Comparison of ENCODE assay signal across 10 mouse cellular contexts in genomic region chr19:53809185-53809861, GRCm38 (mm10).
A peak's percentile ranks its signal among the peaks of the same experiment; 100 is the strongest.
DNase-seq lines count a peak whose midpoint lies in the region; ATAC-seq lines count a peak whose summit lies in the region.
"Had no signal": no experiment of that assay in that cellular context is flagged by ENCODE, and none has a peak within 500 bp of the region (broad histone marks: within the 10 kb centered on the region; RNA-seq: fewer than 3 reads in every experiment).

No protein-coding gene starts in this region.

- peak; percentile 68 for ATAC-seq in frontal cortex, adult (ENCODE audit: low TSS enrichment)
- ATAC-seq in limb, embryonic 13.5 days (ENCODE audit: low FRiP score, low read depth): no peak
- no peak for ATAC-seq in forebrain, embryonic 12.5 days (ENCODE audit: low FRiP score)
- ATAC-seq: hindbrain, postnatal 0 days had no signal

- H3K27ac ChIP-seq in limb, embryonic 13.5 days: peak overlapping the region; percentile 28; the same call in 1 of the 2 replicates
- H3K27ac ChIP-seq in forebrain, embryonic 12.5 days: no peak overlapping the region
- H3K27ac ChIP-seq: hindbrain, postnatal 0 days had no signal

- DNase-seq in frontal cortex, postnatal 25 days (ENCODE audit: low spot score in 2 of 2): no peak
- DNase-seq in ovary, postnatal 36 days (ENCODE audit: low spot score): peak; percentile 33
- DNase-seq in ovary, postnatal 10 days (ENCODE audit: low spot score): no peak
- peak; percentile 56 for DNase-seq in testis, postnatal 14 days (ENCODE audit: low spot score)
- no peak for DNase-seq in adrenal gland, postnatal 4 days (ENCODE audit: low spot score in 2 of 2)

- peaks cover 39% of the 10 kb centered on the region for H3K4me1 ChIP-seq in limb, embryonic 13.5 days
- peaks cover 5% of the 10 kb centered on the region for H3K4me1 ChIP-seq in forebrain, embryonic 12.5 days

- no peaks in the 10 kb centered on the region for H3K36me3 ChIP-seq in limb, embryonic 13.5 days
- no peaks in the 10 kb centered on the region for H3K36me3 ChIP-seq in forebrain, embryonic 12.5 days (replicated peaks)

- no peaks in the 10 kb centered on the region for H3K27me3 ChIP-seq in limb, embryonic 13.5 days
- H3K27me3 ChIP-seq in forebrain, embryonic 12.5 days: no peaks in the 10 kb centered on the region

- H3K9ac ChIP-seq in limb, embryonic 13.5 days: no peak overlapping the region
- no peak overlapping the region for H3K9ac ChIP-seq in forebrain, embryonic 12.5 days

- 61% methylated on average over 7 of the region's 7 CpGs for WGBS in limb, embryonic 13.5 days
- 68% methylated on average over 7 of the region's 7 CpGs for WGBS in forebrain, embryonic 12.5 days

- H3K9me3 ChIP-seq in limb, embryonic 13.5 days: no peaks in the 10 kb centered on the region
- H3K9me3 ChIP-seq in forebrain, embryonic 12.5 days: no peaks in the 10 kb centered on the region

- H3K4me3 ChIP-seq in limb, embryonic 13.5 days: no peak overlapping the region
- no peak overlapping the region for H3K4me3 ChIP-seq in forebrain, embryonic 12.5 days (replicated peaks)
- H3K4me3 ChIP-seq: myocyte had no signal

- no peak overlapping the region for H3K4me2 ChIP-seq in limb, embryonic 13.5 days (replicated peaks)
- H3K4me2 ChIP-seq in forebrain, embryonic 12.5 days: no peak overlapping the region

Comparison
In these comparisons a context has a peak if more than half of its experiments do, and no peak if none do; other contexts are left out.
1. DNase-seq: peak in ovary, postnatal 36 days (single experiment) and testis, postnatal 14 days (single experiment); none in frontal cortex, postnatal 25 days (0 of 2), ovary, postnatal 10 days (single experiment) and adrenal gland, postnatal 4 days (0 of 2).